Mouse (Mus musculus): Measurements from ENCODE around the gene Znrf1. TPM values are rescaled to one million over a fixed set of nuclear protein-coding genes. Genes with fewer than 3 reads are reported as not detected.

The Znrf1 gene
- polyA plus RNA-seq, 1 experiment from 2014 or later, result 227 TPM

DNA sequence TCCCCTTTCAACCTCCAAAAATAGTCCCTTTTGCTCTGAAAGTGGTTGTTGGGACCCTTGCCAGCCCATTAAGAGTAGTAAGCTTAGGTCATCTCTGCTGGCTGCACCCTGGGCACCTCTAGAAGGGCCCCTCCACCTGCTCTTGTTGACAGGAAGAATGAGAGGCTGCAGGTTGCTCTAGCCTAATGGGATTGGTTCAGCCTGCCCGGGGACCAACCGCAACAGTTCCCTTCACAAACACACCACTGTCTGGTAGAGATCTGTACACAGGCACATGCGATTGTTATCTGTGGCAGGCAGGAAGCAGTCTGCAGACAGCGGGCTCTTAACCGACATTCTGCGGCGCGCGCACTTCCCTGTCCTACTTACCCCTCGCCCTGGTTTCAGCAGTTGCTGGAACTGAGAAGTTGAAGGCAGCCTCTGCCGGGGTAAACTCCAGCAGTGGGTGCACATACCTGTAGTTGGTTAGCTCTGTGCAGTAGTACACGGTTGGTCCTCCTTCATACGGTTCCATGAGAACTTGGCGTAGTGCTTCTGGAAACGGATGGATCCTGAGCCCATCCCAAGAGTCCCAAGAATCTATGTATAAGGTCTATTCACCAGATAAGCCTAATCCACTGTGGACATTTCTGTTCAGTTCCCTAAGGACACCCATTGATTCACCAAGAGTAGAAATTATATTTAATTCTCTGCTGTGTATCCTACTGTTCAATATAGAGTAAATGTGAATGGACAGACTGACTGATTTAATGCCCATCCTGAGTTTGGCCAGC, 60.0 kb downstream of the Znrf1 start:
- DNase-seq (ENCODE audit: low spot score), result peak; percentile 96

DNA sequence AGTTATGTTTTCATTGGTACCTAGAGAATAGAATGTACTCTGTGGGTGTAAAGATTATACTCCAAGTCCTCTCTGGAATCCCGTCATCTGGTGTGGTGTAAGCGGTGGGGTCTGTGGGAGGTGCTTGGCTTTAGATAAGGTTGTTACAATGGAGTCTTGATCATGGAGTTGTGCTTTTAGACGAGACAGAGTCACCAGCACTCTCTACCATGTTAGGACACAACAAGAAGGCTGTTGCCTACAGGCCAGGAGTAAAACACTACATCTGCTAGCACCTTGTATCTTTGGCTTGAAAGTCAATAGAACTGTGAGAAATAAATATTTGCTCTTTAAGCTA, 60.6 kb downstream of the Znrf1 start:
- no peak for DNase-seq (ENCODE audit: low spot score)

DNA sequence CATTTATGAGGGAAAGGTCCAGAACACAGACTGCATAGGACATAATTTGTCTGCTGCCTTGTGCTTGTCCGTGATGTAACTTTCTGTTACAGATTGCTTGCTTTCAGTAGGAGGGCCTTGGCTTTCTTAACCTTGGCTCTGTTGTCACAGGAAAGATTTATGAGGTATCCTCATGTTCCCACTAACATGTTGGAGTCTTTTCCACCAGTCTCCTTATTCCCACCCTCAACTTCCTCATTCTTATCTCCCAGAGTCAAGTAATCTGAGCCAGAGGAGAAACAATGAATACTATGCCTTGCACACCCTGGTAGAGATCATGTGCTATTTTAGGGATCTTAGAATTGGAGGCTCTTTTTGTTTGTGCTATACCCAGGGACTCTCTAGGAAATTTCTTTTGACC, 61.4 kb downstream of the Znrf1 start:
- no peak for DNase-seq (ENCODE audit: low spot score)

GRCm38 (mm10) chr8:111599707-111600444, 64.0 kb downstream of the Znrf1 start:
- DNase-seq (ENCODE audit: low spot score), result no peak

- no peak for DNase-seq (ENCODE audit: low spot score)
These were observed 66.2 kb downstream of the Znrf1 start for GRCm38 (mm10) chr8:111602050-111602449.

GRCm38 (mm10) chr8:111604986-111605385, 69.1 kb downstream of the Znrf1 start:
- DNase-seq (ENCODE audit: low spot score), result no peak

- DNase-seq (ENCODE audit: low spot score), result no peak
These were observed 71.1 kb downstream of the Znrf1 start for GRCm38 (mm10) chr8:111606961-111607360.

DNA sequence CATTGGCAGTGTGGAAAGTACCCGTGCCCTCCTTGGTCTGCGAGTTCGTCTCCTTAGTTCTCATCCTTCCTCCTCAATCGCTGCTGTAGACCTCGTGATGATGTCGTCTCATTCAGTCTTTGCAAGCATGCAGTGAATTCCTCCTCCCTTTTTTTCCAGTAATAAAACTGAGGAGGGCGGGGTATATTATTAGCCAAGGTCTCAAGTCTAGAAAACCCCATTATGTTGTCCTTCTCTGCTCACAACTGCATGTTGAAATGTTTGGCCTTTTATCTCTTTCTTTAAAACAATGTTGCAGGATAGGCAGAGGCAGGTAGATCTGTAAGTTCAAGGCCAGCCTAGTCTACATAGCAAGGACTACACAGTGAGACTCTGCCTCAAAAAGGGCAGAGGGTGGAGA, 71.5 kb downstream of the Znrf1 start:
- DNase-seq (ENCODE audit: low spot score), result no peak

DNA sequence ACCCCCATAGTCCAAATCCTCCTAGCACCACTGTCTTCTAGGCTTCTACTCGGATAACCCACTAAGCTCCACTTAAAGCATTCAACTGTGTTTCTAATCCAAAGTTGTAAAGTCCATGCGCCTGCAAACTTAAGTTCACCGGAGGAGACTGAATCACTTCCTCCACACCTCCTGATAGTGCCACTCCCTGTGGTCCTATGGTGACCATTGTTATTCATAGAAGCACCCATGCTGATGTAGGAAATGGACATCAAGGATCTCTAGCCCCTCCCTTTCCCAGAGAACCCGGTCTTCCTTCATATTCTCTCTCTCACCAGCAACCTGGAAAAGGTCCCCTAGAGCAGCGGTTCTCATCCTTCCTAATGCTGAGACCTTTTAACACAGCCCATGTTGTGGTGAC, 77.3 kb downstream of the Znrf1 start:
- no peak for DNase-seq (ENCODE audit: low spot score)

GRCm38 (mm10) chr8:111614786-111615701, 79.1 kb downstream of the Znrf1 start:
- DNase-seq (ENCODE audit: low spot score), result no peak

DNA sequence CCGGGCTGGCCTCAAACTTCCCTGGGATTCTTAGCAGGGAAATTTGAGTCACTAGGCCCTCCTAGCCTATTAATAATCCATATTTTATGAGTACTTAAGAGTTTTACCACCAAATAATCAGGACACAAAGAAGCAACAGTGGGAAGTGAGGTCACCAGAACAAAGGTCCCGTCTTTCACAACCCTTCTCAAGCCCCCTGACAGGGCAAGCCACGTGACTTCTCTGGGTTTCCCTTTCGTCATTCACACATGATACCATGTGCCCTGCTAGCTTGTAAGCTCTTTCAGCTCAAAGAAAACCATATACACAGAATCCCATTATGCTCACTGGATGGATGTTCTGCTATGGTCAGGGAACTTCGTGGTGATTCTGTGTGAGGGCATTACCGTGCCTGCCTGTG, 81.9 kb downstream of the Znrf1 start:
- no peak for DNase-seq (ENCODE audit: low spot score)

DNA sequence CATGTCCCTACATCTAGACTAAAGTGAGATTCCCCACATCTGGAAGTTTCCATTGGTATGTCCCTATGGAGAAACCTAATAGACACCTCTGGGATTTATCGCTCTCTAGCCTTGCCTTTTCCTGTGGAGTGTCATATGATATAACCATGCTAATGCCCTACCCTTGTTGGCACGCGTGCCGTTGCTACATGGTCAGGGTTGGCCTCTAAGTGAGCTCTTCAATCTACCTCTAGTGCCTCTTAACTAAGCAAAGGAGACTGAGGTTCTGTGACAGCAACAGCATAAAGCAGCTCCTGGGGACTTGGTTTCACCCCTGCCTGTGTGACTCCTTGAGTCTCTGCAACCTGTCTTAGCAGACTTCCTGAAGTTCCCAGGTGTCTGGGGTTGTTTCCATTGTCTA, 82.4 kb downstream of the Znrf1 start:
- DNase-seq (ENCODE audit: low spot score), result no peak

DNA sequence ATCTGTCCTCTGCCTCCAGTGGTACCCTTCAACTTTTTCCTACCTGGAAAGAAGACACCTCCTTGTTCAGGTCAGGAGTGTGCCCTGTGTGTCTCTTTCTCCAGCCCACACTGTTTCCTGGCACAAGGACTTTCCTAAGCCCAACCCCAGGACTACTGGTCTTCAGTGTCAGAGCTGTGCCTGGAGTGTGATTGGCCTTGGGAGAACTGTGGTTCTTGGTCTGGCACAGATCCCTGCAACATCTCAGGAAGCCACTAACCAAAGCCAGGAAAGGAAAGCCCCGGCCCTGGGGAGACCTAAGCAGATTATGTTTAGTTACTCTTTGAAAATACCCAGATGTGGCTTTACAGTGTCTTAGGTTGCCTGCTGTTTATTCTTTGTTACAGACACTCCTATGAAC, 84.0 kb downstream of the Znrf1 start:
- no peak for DNase-seq (ENCODE audit: low spot score)

DNA sequence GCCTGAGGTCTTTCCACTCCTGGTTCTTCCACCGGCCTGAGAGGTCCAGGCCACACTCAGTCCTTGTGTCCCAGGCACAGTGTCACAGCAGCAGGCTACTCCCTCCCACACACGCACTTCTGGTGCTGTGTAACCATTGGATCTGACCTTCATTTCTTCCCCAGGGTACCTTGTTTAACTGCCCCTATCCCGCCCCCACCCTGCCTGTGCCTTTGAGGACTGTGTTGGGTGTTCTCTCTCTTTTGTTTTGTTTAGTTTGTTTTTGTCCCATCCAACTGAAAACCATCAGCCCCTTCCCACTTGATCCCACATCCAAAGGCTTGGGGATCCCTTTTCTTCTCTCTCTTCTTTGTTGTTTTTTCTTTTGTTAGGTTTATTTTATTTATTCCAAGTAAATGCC, 86.2 kb downstream of the Znrf1 start:
- no peak for DNase-seq (ENCODE audit: low spot score)

DNA sequence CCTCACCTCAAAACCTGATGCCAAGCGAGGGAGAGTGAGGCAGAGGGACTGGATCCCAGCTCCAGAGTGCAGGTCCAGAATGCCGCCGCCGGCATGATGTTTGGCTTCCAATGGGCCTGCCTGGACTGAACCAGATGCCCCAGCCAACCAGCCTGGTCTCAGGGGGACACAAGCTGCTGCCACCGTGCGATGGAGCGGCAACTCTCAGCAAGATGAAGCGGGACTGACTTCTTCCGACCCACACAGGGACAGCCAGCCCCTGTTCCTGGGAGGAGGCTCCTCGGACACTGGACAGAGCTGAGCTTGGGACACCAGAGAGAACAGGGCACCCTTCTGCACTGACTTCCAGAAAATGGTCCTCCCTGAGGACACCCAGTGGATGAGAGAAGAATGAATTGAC, 86.7 kb downstream of the Znrf1 start:
- DNase-seq (ENCODE audit: low spot score), result no peak

- DNase-seq (ENCODE audit: low spot score), result peak; percentile 53
These were observed 88.4 kb downstream of the Znrf1 start for GRCm38 (mm10) chr8:111624081-111624852.

- peak; percentile 68 for DNase-seq (ENCODE audit: low spot score)
These were observed 88.9 kb downstream of the Znrf1 start for GRCm38 (mm10) chr8:111624853-111625221.

GRCm38 (mm10) chr8:111625694-111626527, 90.0 kb downstream of the Znrf1 start:
- DNase-seq (ENCODE audit: low spot score), result peak; percentile 81

GRCm38 (mm10) chr8:111626528-111626820, 90.6 kb downstream of the Znrf1 start:
- DNase-seq (ENCODE audit: low spot score), result no peak

DNA sequence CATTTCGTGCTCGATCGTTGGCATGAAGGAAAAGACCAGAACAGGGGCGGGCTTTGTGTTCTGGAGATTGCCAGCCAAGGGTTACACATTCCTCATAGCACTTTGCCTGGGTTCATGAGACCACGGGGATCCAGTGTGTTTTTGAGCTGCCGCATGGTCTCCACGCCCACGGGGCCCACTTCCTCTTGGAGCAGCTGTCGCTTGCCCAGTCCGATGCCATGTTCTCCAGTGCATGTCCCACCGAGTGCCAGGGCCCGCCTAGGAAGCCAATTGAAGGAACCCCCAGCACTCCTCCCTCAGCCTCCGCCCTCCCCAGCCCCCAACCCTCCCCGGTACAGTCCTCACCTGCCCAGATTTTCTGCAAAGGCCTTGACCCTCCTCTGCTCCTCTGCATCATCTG, 91.0 kb downstream of the Znrf1 start:
- DNase-seq (ENCODE audit: low spot score), result no peak

DNA sequence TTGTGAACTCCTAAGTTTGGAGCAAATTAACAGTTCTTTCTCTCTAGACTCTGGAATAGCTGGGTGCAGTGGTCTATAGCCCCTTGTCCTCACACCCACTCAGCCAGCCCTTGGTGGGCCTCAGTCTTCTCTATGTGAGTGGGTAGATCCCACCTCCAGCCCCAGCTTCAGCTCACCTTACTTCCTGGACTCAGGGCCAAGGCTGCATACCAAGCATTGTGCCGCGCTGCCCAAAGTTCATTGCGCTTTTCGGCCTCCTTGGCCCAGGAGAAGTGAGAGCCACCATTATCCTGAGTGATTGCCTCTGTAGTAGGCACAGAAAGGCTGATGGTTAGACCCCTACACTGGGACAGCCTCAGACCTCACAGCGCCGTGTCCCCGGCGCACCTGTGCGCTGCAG, 92.0 kb downstream of the Znrf1 start:
- no peak for DNase-seq (ENCODE audit: low spot score)

Data from thymus, postnatal 0 days (tissue).